Mouse (Mus musculus) heart, embryonic 14.5 days (tissue): Measurements from ENCODE around the gene Rab43. TPM values are rescaled to one million over a fixed set of nuclear protein-coding genes. Genes with fewer than 3 reads are reported as not detected.
"Not testable (repeated sequence)": the region's sequence is repeated elsewhere in the genome, so short reads cannot be mapped to it uniquely, and the experiment has no call there.

Experiments
- ATAC-seq: fragments of 200-750 bp; cut with Nextera tagmentation; 2 replicates; pipeline ENCODE4 v1.8.0; 2017; ENCODE audit warnings: low read depth, moderate TSS enrichment; ENCODE audit not compliant: insufficient number of reproducible peaks, insufficient read depth, low FRiP score
- H3K27ac ChIP-seq, 2 experiments: fragments of 200-500 bp in 1 of 2; fragments of 300-500 bp in 1 of 2; sonication (generic) in 1 of 2; replicated peaks in 1 of 2; 2 replicates each; pipeline ENCODE4 v1.5.1; 2012 to 2014; ENCODE audit warnings: low read depth in 2 of 2, low read length in 2 of 2, control low read depth in 1 of 2, mild to moderate bottlenecking in 1 of 2, mixed read lengths in 1 of 2; ENCODE audit not compliant: control insufficient read depth in 1 of 2, insufficient read depth in 1 of 2
- H3K27me3 ChIP-seq: fragments of 300-500 bp; sonication (generic); 2 replicates; pipeline ENCODE4 v1.6.1; 2014; ENCODE audit warnings: mild to moderate bottlenecking, low read length, control low read depth; ENCODE audit not compliant: control insufficient read depth, insufficient read depth
- H3K36me3 ChIP-seq: fragments of 300-500 bp; sonication (generic); 2 replicates; pipeline ENCODE4 v1.6.1; 2014; ENCODE audit warnings: mild to moderate bottlenecking, control low read depth, low read length, mixed read lengths; ENCODE audit not compliant: control insufficient read depth, insufficient read depth
- H3K4me1 ChIP-seq, 2 experiments: fragments of 200-500 bp in 1 of 2; fragments of 300-500 bp in 1 of 2; sonication (generic) in 1 of 2; 2 replicates each; pipeline ENCODE4 v1.6.1; 2012 to 2014; ENCODE audit warnings: low read length in 2 of 2, control low read depth in 1 of 2, mixed read lengths in 1 of 2; ENCODE audit not compliant: control insufficient read depth in 2 of 2, insufficient read depth in 2 of 2
- H3K4me2 ChIP-seq: fragments of 300-500 bp; sonication (generic); 2 replicates; pipeline ENCODE4 v1.6.1; 2014; ENCODE audit warnings: mild to moderate bottlenecking, low read length
- H3K4me3 ChIP-seq, 2 experiments: fragments of 200-500 bp in 1 of 2; fragments of 300-500 bp in 1 of 2; sonication (generic) in 1 of 2; 2 replicates each; pipeline ENCODE4 v1.5.1; 2012 to 2014; ENCODE audit warnings: low read length in 2 of 2, mild to moderate bottlenecking in 2 of 2, control low read depth in 1 of 2, low read depth in 1 of 2, moderate library complexity in 1 of 2; ENCODE audit not compliant: control insufficient read depth in 1 of 2, insufficient read depth in 1 of 2
- H3K9ac ChIP-seq: fragments of 300-500 bp; sonication (generic); 2 replicates; pipeline ENCODE4 v1.6.1; 2014; ENCODE audit warnings: mild to moderate bottlenecking, low read length
- H3K9me3 ChIP-seq: fragments of 300-500 bp; sonication (generic); 2 replicates; pipeline ENCODE4 v1.6.1; 2016; ENCODE audit warnings: low read length, control low read depth; ENCODE audit not compliant: control insufficient read depth
- WGBS: fragments of 180-500 bp; shearing (Covaris S2); extraction: QIAGEN DNeasy Blood & Tissue Kit; methylation state at CpG from one replicate; pipeline ENCODE4 v1.1.7; 2014; 5-methylcytosine and 5-hydroxymethylcytosine counted together
- polyA plus RNA-seq: library from polyadenylated mRNA; unstranded; fragments of >200 nt; fragmentation: Nextera tagmentation; extraction: Ambion mirVana; gene quantifications from 2 replicates; pipeline ENCODE4 v1.2.1, GENCODE M21; 2014

The Rab43 gene
- polyA plus RNA-seq, 1 experiment from 2014 or later = 8.0 TPM

DNA sequence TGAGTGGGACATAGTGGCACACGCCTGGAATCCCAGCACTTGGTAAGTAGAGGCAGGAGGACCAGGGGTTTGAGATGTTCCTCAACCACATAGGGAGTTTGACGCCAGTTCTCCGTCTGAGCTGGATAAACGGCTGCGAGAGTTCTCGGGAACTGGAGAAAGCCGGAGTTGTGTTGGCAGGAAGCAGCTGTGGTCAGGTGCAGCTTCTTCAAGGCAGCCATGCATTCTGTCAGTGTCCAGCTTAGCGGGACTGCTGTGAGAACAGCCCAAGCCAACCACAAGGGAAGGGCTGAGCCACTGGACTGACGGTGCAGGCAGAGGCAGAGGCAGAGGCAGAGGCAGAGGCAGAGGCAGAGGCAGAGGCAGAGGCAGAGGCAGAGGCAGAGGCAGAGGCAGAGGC lies 37.1 kb downstream of the Rab43 start:
- no peak for ATAC-seq
- Histone ChIP-seq H3K9me3 (no peaks in the 10 kb centered on the region), H3K36me3 (no peaks in the 10 kb centered on the region), H3K4me2 (no peak overlapping the region), H3K4me1 (peaks cover 13 to 14% of the 10 kb centered on the region in 2 experiments), H3K27ac (no peak overlapping the region), H3K4me3 (no peak overlapping the region), H3K27me3 (peaks cover 6% of the 10 kb centered on the region; the same call in 1 of the 2 replicates), H3K9ac (no peak overlapping the region)
- WGBS = 82% methylated on average over 9 of the region's 9 CpGs

DNA sequence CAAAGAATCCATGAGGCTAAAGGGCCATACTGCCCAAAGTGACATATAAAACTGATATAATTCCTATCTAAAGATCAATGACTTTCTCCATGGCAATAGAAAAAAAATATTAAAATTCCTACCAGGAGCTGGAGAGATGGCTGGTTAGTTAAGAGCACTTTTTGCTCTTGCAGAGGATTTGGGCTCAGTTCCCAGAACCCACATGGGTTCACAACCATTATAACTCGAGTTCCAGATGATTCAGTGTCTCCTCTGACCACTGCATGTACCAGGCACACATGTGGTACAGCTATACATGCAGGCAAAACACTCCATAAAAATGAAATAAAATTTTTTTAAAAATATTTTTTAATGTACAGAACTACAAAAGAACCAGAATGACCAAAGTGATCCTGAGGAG lies 37.5 kb downstream of the Rab43 start:
- no peaks in the 10 kb centered on the region for H3K9me3 ChIP-seq
- no peak for ATAC-seq

DNA sequence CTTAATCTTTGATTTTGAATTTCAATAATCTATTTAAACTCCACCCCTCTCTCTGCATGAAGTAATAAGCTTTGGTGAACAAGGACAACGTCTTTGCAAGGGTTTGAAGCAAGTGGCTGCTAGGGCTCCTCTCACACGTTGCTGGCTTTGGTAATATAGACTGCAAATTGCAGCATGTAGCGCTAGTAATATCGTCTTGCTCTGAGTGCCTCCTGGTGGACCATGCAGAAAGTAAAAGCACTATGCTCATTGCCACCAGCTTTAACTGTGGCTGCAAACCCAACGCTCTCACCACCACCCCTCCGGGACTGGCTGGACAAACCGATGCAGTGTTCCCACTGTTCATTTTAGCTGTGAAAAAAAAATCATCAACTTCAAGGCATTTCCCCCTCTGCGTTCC lies 41.3 kb downstream of the Rab43 start:
- 53% methylated on average over 8 of the region's 8 CpGs for WGBS
- ATAC-seq = no peak
- H3K9ac ChIP-seq = no peak overlapping the region

More for the DNA sequence above, 37.5 kb downstream of the Rab43 start:
- WGBS = 59% methylated on average over 1 of the region's 1 CpGs
- Histone ChIP-seq H3K4me2 (no peak overlapping the region), H3K36me3 (no peaks in the 10 kb centered on the region), H3K4me3 (no peak overlapping the region), H3K27me3 (peaks cover 6% of the 10 kb centered on the region; the same call in 1 of the 2 replicates), H3K9ac (no peak overlapping the region), H3K27ac (no peak overlapping the region), H3K4me1 (peaks cover 13 to 14% of the 10 kb centered on the region in 2 experiments)

DNA sequence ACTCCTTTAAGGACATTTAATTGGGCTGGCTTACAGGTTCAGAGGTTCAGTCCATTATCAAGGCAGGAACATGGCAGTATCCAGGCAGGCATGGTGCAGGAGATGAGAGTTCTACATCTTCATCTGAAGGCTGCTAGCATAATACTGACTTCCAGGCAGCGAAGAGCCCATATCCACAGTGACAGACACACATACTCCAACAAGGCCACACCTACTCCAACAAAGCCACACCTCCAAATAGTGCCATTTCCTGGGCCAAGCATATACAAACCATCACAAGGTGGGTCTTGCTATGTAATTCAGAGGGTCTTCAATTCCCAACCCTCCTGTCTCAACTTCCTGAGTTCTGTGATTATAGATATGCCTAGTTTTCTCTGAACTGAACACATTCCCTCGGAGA lies 47.7 kb downstream of the Rab43 start:
- not testable (repeated sequence) for H3K36me3 ChIP-seq, H3K27ac ChIP-seq, H3K9me3 ChIP-seq, ATAC-seq, H3K9ac ChIP-seq, H3K4me3 ChIP-seq, H3K4me2 ChIP-seq, H3K4me1 ChIP-seq, H3K27me3 ChIP-seq
- WGBS = 89% methylated on average over 2 of the region's 2 CpGs

More for the DNA sequence above, 41.3 kb downstream of the Rab43 start:
- no peaks in the 10 kb centered on the region for H3K27me3 ChIP-seq
- no peak overlapping the region for H3K4me3 ChIP-seq
- H3K27ac ChIP-seq = no peak overlapping the region
- no peaks in the 10 kb centered on the region for H3K9me3 ChIP-seq
- no peaks in the 10 kb centered on the region for H3K36me3 ChIP-seq
- no peak overlapping the region for H3K4me2 ChIP-seq
- no peaks in the 10 kb centered on the region for H3K4me1 ChIP-seq

DNA sequence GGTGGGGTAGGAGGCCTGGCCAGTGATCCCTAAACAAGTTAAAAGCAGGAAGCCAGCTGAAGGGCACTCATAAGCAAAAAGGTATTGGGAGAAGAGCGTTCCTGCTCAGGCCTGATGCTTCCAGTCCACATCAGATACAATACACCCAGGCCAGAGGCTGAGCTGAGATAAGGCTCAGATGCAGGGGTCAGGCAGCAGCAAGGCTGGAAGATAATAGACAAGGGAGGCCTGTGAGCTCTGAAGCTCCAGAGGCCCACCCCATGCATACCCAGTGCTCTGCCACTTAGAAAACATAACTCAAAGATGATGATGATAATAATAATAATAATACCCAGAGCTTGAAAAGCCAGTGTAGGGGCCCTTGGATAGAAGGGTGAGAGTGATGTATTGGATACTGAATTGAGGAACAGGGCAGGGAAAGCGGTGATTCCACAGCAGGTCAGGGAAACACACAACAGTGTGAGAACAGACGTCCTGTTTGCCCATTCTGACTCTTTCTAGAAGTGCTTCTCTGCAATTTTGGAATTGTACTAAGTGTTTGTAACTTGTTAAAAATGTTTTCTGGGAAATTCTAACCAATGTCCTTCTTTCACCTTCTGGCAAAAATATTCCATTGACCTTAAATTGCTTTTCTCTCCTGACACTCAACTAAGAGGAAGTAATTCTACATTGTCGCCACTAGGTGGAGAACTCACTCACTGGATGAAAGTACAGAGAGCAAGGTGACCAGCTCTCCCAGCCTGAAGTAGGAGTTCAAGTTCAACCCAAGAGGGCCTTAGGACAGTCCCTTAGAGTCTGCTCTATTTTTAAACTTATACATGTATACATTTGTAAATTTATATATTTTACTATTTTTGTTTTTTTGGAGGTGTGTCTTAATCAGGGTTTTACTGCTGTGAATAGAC lies 48.3 kb downstream of the Rab43 start:
- Histone ChIP-seq H3K4me1 (no peaks in the 10 kb centered on the region), H3K27ac (no peak overlapping the region), H3K4me2 (no peak overlapping the region), H3K27me3 (no peaks in the 10 kb centered on the region), H3K9ac (no peak overlapping the region), H3K9me3 (no peaks in the 10 kb centered on the region), H3K4me3 (no peak overlapping the region), H3K36me3 (no peaks in the 10 kb centered on the region)
- 57% methylated on average over 4 of the region's 4 CpGs for WGBS
- ATAC-seq = no peak

DNA sequence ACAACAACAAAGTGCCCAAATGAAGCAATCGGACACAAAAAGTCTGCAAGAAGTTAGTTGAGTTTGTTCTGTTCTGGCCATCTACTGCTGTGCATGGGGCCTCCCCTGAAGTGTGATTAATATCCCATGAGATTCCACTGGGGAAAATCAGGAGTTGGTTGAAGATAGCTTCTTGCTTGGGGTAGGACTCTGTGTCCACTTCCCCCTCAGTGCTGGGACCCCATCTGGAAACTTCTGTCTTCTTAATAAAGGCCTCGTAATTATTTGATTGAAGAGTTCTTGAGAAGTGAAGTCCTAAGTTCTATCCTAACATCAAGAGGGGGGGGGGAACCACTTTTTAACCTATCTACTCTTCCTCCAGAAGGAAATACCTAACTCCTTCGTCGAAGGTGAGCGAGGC lies 49.8 kb downstream of the Rab43 start:
- ATAC-seq = no peak
- H3K9ac ChIP-seq = no peak overlapping the region
- H3K36me3 ChIP-seq = no peaks in the 10 kb centered on the region
- no peak overlapping the region for H3K4me3 ChIP-seq
- H3K4me1 ChIP-seq = no peaks in the 10 kb centered on the region
- H3K27me3 ChIP-seq = no peaks in the 10 kb centered on the region
- no peaks in the 10 kb centered on the region for H3K9me3 ChIP-seq
- H3K27ac ChIP-seq = no peak overlapping the region
- no peak overlapping the region for H3K4me2 ChIP-seq
- WGBS = 80% methylated on average over 5 of the region's 5 CpGs

DNA sequence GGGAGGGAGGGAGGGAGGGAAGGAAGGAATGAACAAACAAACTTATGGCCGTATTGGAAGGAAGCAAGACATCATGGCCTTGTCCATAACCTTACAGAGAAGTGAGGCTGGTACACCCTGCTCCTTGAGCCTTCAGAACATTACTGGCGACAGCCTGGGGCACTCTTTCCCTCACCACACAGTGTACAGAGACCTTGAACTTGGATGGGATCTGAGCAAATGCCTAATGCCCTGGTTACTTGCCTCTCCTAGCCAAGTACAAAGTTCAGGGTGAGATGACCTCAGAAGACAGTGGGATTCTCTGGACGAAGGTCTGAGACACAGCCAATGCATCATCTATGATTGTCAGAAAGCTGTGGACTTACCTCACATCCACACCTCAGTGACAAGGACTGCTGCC lies 52.1 kb downstream of the Rab43 start:
- no peaks in the 10 kb centered on the region for H3K36me3 ChIP-seq
- ATAC-seq = no peak
- no peak overlapping the region for H3K4me3 ChIP-seq
- 54% methylated on average over 3 of the region's 3 CpGs for WGBS
- no peaks in the 10 kb centered on the region for H3K27me3 ChIP-seq
- no peaks in the 10 kb centered on the region for H3K9me3 ChIP-seq
- no peak overlapping the region for H3K4me2 ChIP-seq
- H3K4me1 ChIP-seq = no peaks in the 10 kb centered on the region
- H3K27ac ChIP-seq = no peak overlapping the region
- H3K9ac ChIP-seq = no peak overlapping the region

DNA sequence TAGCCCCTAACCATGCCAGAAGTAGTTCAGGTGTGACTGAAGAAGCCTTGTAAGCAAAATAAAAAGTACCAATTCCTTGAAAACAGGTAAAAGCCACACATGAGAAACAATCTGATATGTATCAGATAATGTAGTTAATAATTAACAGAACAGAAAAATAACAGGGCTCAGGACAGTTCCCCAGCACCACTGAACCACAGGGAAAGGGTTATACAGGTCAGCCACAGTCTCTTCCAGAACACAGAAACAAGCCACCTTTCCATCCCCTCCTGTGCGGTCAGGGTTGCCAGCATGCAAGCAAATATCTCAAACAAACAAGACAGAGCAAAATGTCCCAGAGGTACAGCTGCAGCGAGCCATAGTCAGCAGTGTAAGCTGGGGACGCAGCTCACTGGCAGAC lies 52.6 kb downstream of the Rab43 start:
- Histone ChIP-seq H3K9ac (no peak overlapping the region), H3K27ac (no peak overlapping the region), H3K4me3 (no peak overlapping the region), H3K36me3 (no peaks in the 10 kb centered on the region), H3K4me2 (no peak overlapping the region), H3K9me3 (no peaks in the 10 kb centered on the region), H3K27me3 (no peaks in the 10 kb centered on the region), H3K4me1 (no peaks in the 10 kb centered on the region)
- WGBS = 63% methylated on average over 3 of the region's 3 CpGs
- ATAC-seq = no peak
